Mouse (Mus musculus) ES-Bruce4 (cell line): ENCODE results near the gene Ulk4.

Source experiments
- CTCF ChIP-seq: IDR thresholded peaks from one replicate; pipeline ENCODE4 v1.8.1; 2011; ENCODE audit warnings: low read depth, low read length
- POLR2A ChIP-seq: IDR thresholded peaks from one replicate; pipeline ENCODE4 v1.8.1; 2011; ENCODE audit warnings: low read length; ENCODE audit not compliant: insufficient read depth

DNA sequence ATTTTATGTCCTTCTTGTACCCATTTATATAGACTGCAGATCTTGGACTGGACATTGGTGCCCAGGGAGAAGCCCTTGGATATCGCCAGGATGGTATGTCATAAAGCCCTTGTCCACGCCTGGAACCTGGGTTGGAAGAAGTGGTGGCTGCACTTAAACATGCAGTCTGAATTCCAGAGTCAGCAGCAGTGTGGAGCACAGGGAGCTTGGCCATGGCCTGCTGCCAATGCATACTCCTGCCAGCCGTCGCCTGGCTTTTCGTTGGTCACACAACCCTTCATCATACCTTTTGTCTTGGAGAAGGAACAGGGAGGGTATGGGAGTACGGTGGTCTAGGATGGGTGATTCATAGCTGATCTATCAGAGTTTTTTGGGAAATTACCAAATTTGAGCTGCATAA lies 318.4 kb downstream of the Ulk4 start:
- TF ChIP-seq POLR2A (no peak), CTCF (no peak)
